Mouse (Mus musculus) testis, adult 2 months (tissue): Measurements from ENCODE around the gene A2ml1.

ENCODE experiments used
- CTCF ChIP-seq: fragments of 200-500 bp; IDR thresholded peaks from 2 replicates; pipeline ENCODE4 v1.5.1; 2012; ENCODE audit warnings: low read depth, mild to moderate bottlenecking, inconsistent platforms, low read length, moderate library complexity; ENCODE audit not compliant: control insufficient read depth, insufficient read depth, insufficient replicate concordance
- POLR2A ChIP-seq: fragments of 200-500 bp; IDR thresholded peaks from 2 replicates; pipeline ENCODE4 v1.6.1; 2012; ENCODE audit warnings: low read depth, mild to moderate bottlenecking, inconsistent platforms, low read length, moderate library complexity; ENCODE audit not compliant: control insufficient read depth

DNA sequence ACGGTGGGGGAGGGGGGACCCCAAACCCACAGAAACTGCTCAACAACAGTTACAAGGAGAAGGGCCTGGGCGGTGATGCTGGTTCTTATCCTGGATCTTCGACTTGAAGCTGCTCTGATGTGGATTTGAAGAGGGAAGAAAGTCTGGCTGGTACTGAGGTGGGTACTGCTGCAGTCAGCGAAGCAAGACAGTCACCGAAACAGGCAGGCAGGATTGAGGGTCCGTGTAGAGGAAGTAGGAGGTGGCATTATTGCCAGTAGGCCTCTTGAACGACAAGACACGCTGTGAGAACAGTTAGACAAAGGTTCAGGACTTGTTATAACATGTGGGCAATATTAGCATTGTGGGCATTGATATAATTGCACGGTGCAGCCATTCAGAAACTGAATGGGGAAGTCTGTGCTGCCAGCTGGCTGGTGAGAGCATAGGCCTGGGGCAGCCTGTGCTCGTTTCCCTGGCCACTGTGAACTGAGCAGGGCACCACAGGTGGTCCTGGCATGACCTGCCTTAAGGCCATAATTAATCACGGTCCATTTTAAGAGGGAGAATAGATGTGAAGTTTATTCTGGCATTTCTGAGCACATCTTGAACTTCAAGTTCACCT is 4.3 kb upstream of the A2ml1 start:
- TF ChIP-seq CTCF (no peak), POLR2A (no peak)
